Mouse (Mus musculus): Measurements from ENCODE around the gene Igsf9b. TPM values are rescaled to one million over a fixed set of nuclear protein-coding genes. Genes with fewer than 3 reads are reported as not detected.

Igsf9b gene
- polyA plus RNA-seq, 1 experiment from 2014 or later: 1.4 TPM

GRCm38 (mm10) chr9:27267878-27268277 lies 31.1 kb upstream of the Igsf9b start:
- ATAC-seq (no peak), DNase-seq (ENCODE audit: low spot score) (no peak)
- Histone ChIP-seq H3K4me1 (ENCODE audit: insufficient read depth, low read depth, low read length) (no peaks in the 10 kb centered on the region), H3K9me3 (ENCODE audit: low read length) (no peaks in the 10 kb centered on the region), H3K9ac (replicated peaks; ENCODE audit: low read depth) (no peak overlapping the region), H3K27me3 (replicated peaks; ENCODE audit: insufficient read depth, low read length) (no peaks in the 10 kb centered on the region), H3K27ac (ENCODE audit: low read length) (no peak overlapping the region), H3K4me3 (ENCODE audit: low read depth, low read length) (no peak overlapping the region), H3K4me2 (replicated peaks; ENCODE audit: low read depth, low read length) (no peak overlapping the region), H3K36me3 (ENCODE audit: insufficient read depth, low read length) (no peaks in the 10 kb centered on the region)
- WGBS: 72% methylated on average over 5 of the region's 5 CpGs
- TF ChIP-seq CTCF (IDR thresholded peaks at IDR 0.05) (no peak), EP300 (IDR thresholded peaks at IDR 0.05) (no peak)

- DNase-seq (ENCODE audit: low spot score): no peak
- Histone ChIP-seq H3K9ac (replicated peaks; ENCODE audit: low read depth) (no peak overlapping the region), H3K27me3 (replicated peaks; ENCODE audit: insufficient read depth, low read length) (no peaks in the 10 kb centered on the region), H3K4me2 (replicated peaks; ENCODE audit: low read depth, low read length) (no peak overlapping the region), H3K4me3 (ENCODE audit: low read depth, low read length) (no peak overlapping the region), H3K4me1 (ENCODE audit: insufficient read depth, low read depth, low read length) (no peaks in the 10 kb centered on the region), H3K36me3 (ENCODE audit: insufficient read depth, low read length) (no peaks in the 10 kb centered on the region), H3K9me3 (ENCODE audit: low read length) (no peaks in the 10 kb centered on the region), H3K27ac (ENCODE audit: low read length) (no peak overlapping the region)
- 70% methylated on average over 4 of the region's 4 CpGs for WGBS
- no peak for TF ChIP-seq CTCF (IDR thresholded peaks at IDR 0.05)
- TF ChIP-seq EP300 (IDR thresholded peaks at IDR 0.05): no peak
- ATAC-seq: no peak
Observed at GRCm38 (mm10) chr9:27268493-27268892, 30.5 kb upstream of the Igsf9b start.

- ATAC-seq: no peak
- Histone ChIP-seq H3K9ac (replicated peaks; ENCODE audit: low read depth) (no peak overlapping the region), H3K9me3 (ENCODE audit: low read length) (no peaks in the 10 kb centered on the region), H3K4me3 (ENCODE audit: low read depth, low read length) (no peak overlapping the region), H3K36me3 (ENCODE audit: insufficient read depth, low read length) (no peaks in the 10 kb centered on the region), H3K4me1 (ENCODE audit: insufficient read depth, low read depth, low read length) (no peaks in the 10 kb centered on the region), H3K27me3 (replicated peaks; ENCODE audit: insufficient read depth, low read length) (no peaks in the 10 kb centered on the region), H3K27ac (ENCODE audit: low read length) (no peak overlapping the region), H3K4me2 (replicated peaks; ENCODE audit: low read depth, low read length) (no peak overlapping the region)
- DNase-seq (ENCODE audit: low spot score): no peak
- 69% methylated on average over 4 of the region's 4 CpGs for WGBS
- TF ChIP-seq CTCF (IDR thresholded peaks at IDR 0.05) (no peak), EP300 (IDR thresholded peaks at IDR 0.05) (no peak)
Observed at GRCm38 (mm10) chr9:27269322-27269721, 29.7 kb upstream of the Igsf9b start.

GRCm38 (mm10) chr9:27269904-27270303 lies 29.1 kb upstream of the Igsf9b start:
- Histone ChIP-seq H3K27me3 (replicated peaks; ENCODE audit: insufficient read depth, low read length) (no peaks in the 10 kb centered on the region), H3K4me1 (ENCODE audit: insufficient read depth, low read depth, low read length) (no peaks in the 10 kb centered on the region), H3K36me3 (ENCODE audit: insufficient read depth, low read length) (no peaks in the 10 kb centered on the region), H3K9ac (replicated peaks; ENCODE audit: low read depth) (no peak overlapping the region), H3K27ac (ENCODE audit: low read length) (no peak overlapping the region), H3K4me2 (replicated peaks; ENCODE audit: low read depth, low read length) (no peak overlapping the region), H3K9me3 (ENCODE audit: low read length) (no peaks in the 10 kb centered on the region), H3K4me3 (ENCODE audit: low read depth, low read length) (no peak overlapping the region)
- 77% methylated on average over 2 of the region's 2 CpGs for WGBS
- no peak for DNase-seq (ENCODE audit: low spot score)
- no peak for ATAC-seq
- TF ChIP-seq EP300 (IDR thresholded peaks at IDR 0.05): no peak
- TF ChIP-seq CTCF (IDR thresholded peaks at IDR 0.05): no peak

GRCm38 (mm10) chr9:27271899-27272298 lies 27.1 kb upstream of the Igsf9b start:
- no peaks in the 10 kb centered on the region for H3K27me3 ChIP-seq (replicated peaks; ENCODE audit: insufficient read depth, low read length)
- no peak for ATAC-seq
- no peaks in the 10 kb centered on the region for H3K4me1 ChIP-seq (ENCODE audit: insufficient read depth, low read depth, low read length)
- no peak overlapping the region for H3K27ac ChIP-seq (ENCODE audit: low read length)
- H3K9me3 ChIP-seq (ENCODE audit: low read length): no peaks in the 10 kb centered on the region
- H3K9ac ChIP-seq (replicated peaks; ENCODE audit: low read depth): no peak overlapping the region
- no peak overlapping the region for H3K4me3 ChIP-seq (ENCODE audit: low read depth, low read length)
- no peaks in the 10 kb centered on the region for H3K36me3 ChIP-seq (ENCODE audit: insufficient read depth, low read length)
- no peak for DNase-seq (ENCODE audit: low spot score)
- 73% methylated on average over 2 of the region's 2 CpGs for WGBS
- no peak for TF ChIP-seq CTCF (IDR thresholded peaks at IDR 0.05)
- no peak for TF ChIP-seq EP300 (IDR thresholded peaks at IDR 0.05)
- H3K4me2 ChIP-seq (replicated peaks; ENCODE audit: low read depth, low read length): no peak overlapping the region

GRCm38 (mm10) chr9:27272858-27273257 lies 26.1 kb upstream of the Igsf9b start:
- Histone ChIP-seq H3K9me3 (ENCODE audit: low read length) (no peaks in the 10 kb centered on the region), H3K36me3 (ENCODE audit: insufficient read depth, low read length) (no peaks in the 10 kb centered on the region), H3K27me3 (replicated peaks; ENCODE audit: insufficient read depth, low read length) (no peaks in the 10 kb centered on the region), H3K4me3 (ENCODE audit: low read depth, low read length) (no peak overlapping the region), H3K4me2 (replicated peaks; ENCODE audit: low read depth, low read length) (no peak overlapping the region), H3K4me1 (ENCODE audit: insufficient read depth, low read depth, low read length) (no peaks in the 10 kb centered on the region), H3K9ac (replicated peaks; ENCODE audit: low read depth) (no peak overlapping the region), H3K27ac (ENCODE audit: low read length) (no peak overlapping the region)
- ATAC-seq: no peak
- 96% methylated on average over 1 of the region's 1 CpGs for WGBS
- TF ChIP-seq EP300 (IDR thresholded peaks at IDR 0.05) (no peak), CTCF (IDR thresholded peaks at IDR 0.05) (no peak)
- DNase-seq (ENCODE audit: low spot score): no peak

- Histone ChIP-seq H3K27ac (ENCODE audit: low read length) (no peak overlapping the region), H3K4me1 (ENCODE audit: insufficient read depth, low read depth, low read length) (no peaks in the 10 kb centered on the region), H3K9me3 (ENCODE audit: low read length) (no peaks in the 10 kb centered on the region), H3K27me3 (replicated peaks; ENCODE audit: insufficient read depth, low read length) (no peaks in the 10 kb centered on the region), H3K9ac (replicated peaks; ENCODE audit: low read depth) (no peak overlapping the region), H3K4me3 (ENCODE audit: low read depth, low read length) (no peak overlapping the region), H3K4me2 (replicated peaks; ENCODE audit: low read depth, low read length) (no peak overlapping the region), H3K36me3 (ENCODE audit: insufficient read depth, low read length) (no peaks in the 10 kb centered on the region)
- DNase-seq (ENCODE audit: low spot score): no peak
- no peak for ATAC-seq
- TF ChIP-seq CTCF (IDR thresholded peaks at IDR 0.05): no peak
- TF ChIP-seq EP300 (IDR thresholded peaks at IDR 0.05): no peak
- 71% methylated on average over 8 of the region's 8 CpGs for WGBS
Observed at GRCm38 (mm10) chr9:27276282-27276839, 22.6 kb upstream of the Igsf9b start.
